Mouse (Mus musculus) liver, embryonic 15.5 days (tissue): ENCODE data around the gene Msx1. TPM values are rescaled to one million over a fixed set of nuclear protein-coding genes. Genes with fewer than 3 reads are reported as not detected.

Experiments used
- ATAC-seq: fragments of 200-750 bp; cut with Nextera tagmentation; 2 replicates; pipeline ENCODE4 v1.8.0; 2017; ENCODE audit warnings: moderate number of reproducible peaks, mild to moderate bottlenecking, moderate library complexity; ENCODE audit not compliant: insufficient read depth
- H3K27ac ChIP-seq: fragments of 300-500 bp; sonication (generic); replicated peaks from 2 replicates; pipeline ENCODE4 v1.5.1; 2015; ENCODE audit warnings: mild to moderate bottlenecking, inconsistent platforms
- H3K27me3 ChIP-seq: fragments of 300-500 bp; sonication (generic); 2 replicates; pipeline ENCODE4 v1.6.1; 2015; ENCODE audit warnings: mild to moderate bottlenecking, inconsistent platforms
- H3K36me3 ChIP-seq: fragments of 300-500 bp; sonication (generic); replicated peaks from 2 replicates; pipeline ENCODE4 v1.6.1; 2015; ENCODE audit warnings: moderate library complexity, mild to moderate bottlenecking, inconsistent platforms
- H3K4me1 ChIP-seq: fragments of 300-500 bp; sonication (generic); replicated peaks from 2 replicates; pipeline ENCODE4 v1.6.1; 2015; ENCODE audit warnings: inconsistent platforms
- H3K4me2 ChIP-seq: fragments of 300-500 bp; sonication (generic); 2 replicates; pipeline ENCODE4 v1.6.1; 2015; ENCODE audit warnings: moderate library complexity, mild to moderate bottlenecking, inconsistent platforms
- H3K4me3 ChIP-seq: fragments of 300-500 bp; sonication (generic); replicated peaks from 2 replicates; pipeline ENCODE4 v1.5.1; 2015; ENCODE audit warnings: mild to moderate bottlenecking, inconsistent platforms
- H3K9ac ChIP-seq: fragments of 300-500 bp; sonication (generic); 2 replicates; pipeline ENCODE4 v1.6.1; 2015; ENCODE audit warnings: moderate library complexity, mild to moderate bottlenecking, inconsistent platforms
- H3K9me3 ChIP-seq: fragments of 300-500 bp; sonication (generic); replicated peaks from 2 replicates; pipeline ENCODE4 v1.6.1; 2016; ENCODE audit warnings: inconsistent platforms
- WGBS: fragments of 180-500 bp; shearing (Covaris S2); methylation state at CpG from one replicate; pipeline ENCODE4 v1.1.7; 2015; ENCODE audit warnings: mixed read lengths; ENCODE audit not compliant: insufficient replicate concordance; 5-methylcytosine and 5-hydroxymethylcytosine counted together
- polyA plus RNA-seq: library from polyadenylated mRNA; unstranded; fragments of >200 nt; fragmentation: Nextera tagmentation; extraction: Ambion mirVana; gene quantifications from 2 replicates; pipeline ENCODE4 v1.2.1, GENCODE M21; 2015

The Msx1 gene
- polyA plus RNA-seq, 1 experiment from 2014 or later: 0.08 TPM

GRCm38 (mm10) chr5:37817658-37818532 is 6.5 kb downstream of the Msx1 start:
- Histone ChIP-seq H3K4me1 (no peaks in the 10 kb centered on the region), H3K27ac (no peak overlapping the region), H3K36me3 (no peaks in the 10 kb centered on the region), H3K9me3 (no peaks in the 10 kb centered on the region), H3K27me3 (peaks cover 87% of the 10 kb centered on the region), H3K4me3 (no peak overlapping the region), H3K4me2 (no peak overlapping the region), H3K9ac (no peak overlapping the region)
- 3% methylated on average over 34 of the region's 34 CpGs for WGBS
- no peak for ATAC-seq

GRCm38 (mm10) chr5:37816907-37817657 is 7.3 kb downstream of the Msx1 start:
- H3K9ac ChIP-seq: no peak overlapping the region
- 2% methylated on average over 46 of the region's 46 CpGs for WGBS
- no peaks in the 10 kb centered on the region for H3K4me1 ChIP-seq
- no peak overlapping the region for H3K4me3 ChIP-seq
- H3K27ac ChIP-seq: no peak overlapping the region
- H3K27me3 ChIP-seq: peaks cover 79% of the 10 kb centered on the region
- no peak overlapping the region for H3K4me2 ChIP-seq
- ATAC-seq: no peak
- H3K36me3 ChIP-seq: no peaks in the 10 kb centered on the region
- no peaks in the 10 kb centered on the region for H3K9me3 ChIP-seq

GRCm38 (mm10) chr5:37815909-37816308 is 8.5 kb downstream of the Msx1 start:
- Histone ChIP-seq H3K9ac (no peak overlapping the region), H3K27ac (no peak overlapping the region), H3K9me3 (no peaks in the 10 kb centered on the region), H3K27me3 (peaks cover 67% of the 10 kb centered on the region), H3K4me1 (no peaks in the 10 kb centered on the region), H3K36me3 (no peaks in the 10 kb centered on the region), H3K4me2 (no peak overlapping the region), H3K4me3 (no peak overlapping the region)
- 43% methylated on average over 4 of the region's 4 CpGs for WGBS
- no peak for ATAC-seq

GRCm38 (mm10) chr5:37814169-37814568 is 10.2 kb downstream of the Msx1 start:
- H3K27me3 ChIP-seq: peaks cover 51% of the 10 kb centered on the region
- ATAC-seq: no peak
- no peaks in the 10 kb centered on the region for H3K4me1 ChIP-seq
- H3K27ac ChIP-seq: no peak overlapping the region
- H3K9me3 ChIP-seq: no peaks in the 10 kb centered on the region
- no peaks in the 10 kb centered on the region for H3K36me3 ChIP-seq
- no peak overlapping the region for H3K4me2 ChIP-seq
- H3K9ac ChIP-seq: no peak overlapping the region
- no peak overlapping the region for H3K4me3 ChIP-seq

GRCm38 (mm10) chr5:37805291-37805690 is 19.1 kb downstream of the Msx1 start:
- 59% methylated on average over 6 of the region's 6 CpGs for whole genome bisulfite sequencing
- H3K27me3 ChIP-seq: no peaks in the 10 kb centered on the region
- no peaks in the 10 kb centered on the region for H3K9me3 ChIP-seq
- H3K4me3 ChIP-seq: no peak overlapping the region
- H3K4me2 ChIP-seq: no peak overlapping the region
- no peak overlapping the region for H3K9ac ChIP-seq
- no peak overlapping the region for H3K27ac ChIP-seq
- ATAC-seq: no peak
- no peaks in the 10 kb centered on the region for H3K4me1 ChIP-seq
- H3K36me3 ChIP-seq: no peaks in the 10 kb centered on the region

GRCm38 (mm10) chr5:37804512-37805118 is 19.8 kb downstream of the Msx1 start:
- 62% methylated on average over 8 of the region's 8 CpGs for WGBS
- ATAC-seq: no peak
- H3K9ac ChIP-seq: no peak overlapping the region

GRCm38 (mm10) chr5:37797251-37797650 is 27.1 kb downstream of the Msx1 start:
- WGBS: 55% methylated on average over 6 of the region's 6 CpGs
- H3K9ac ChIP-seq: no peak overlapping the region
- no peaks in the 10 kb centered on the region for H3K9me3 ChIP-seq
- no peak overlapping the region for H3K4me2 ChIP-seq
- H3K27ac ChIP-seq: no peak overlapping the region
- H3K27me3 ChIP-seq: no peaks in the 10 kb centered on the region
- no peaks in the 10 kb centered on the region for H3K36me3 ChIP-seq
- H3K4me1 ChIP-seq: no peaks in the 10 kb centered on the region
- H3K4me3 ChIP-seq: no peak overlapping the region
- no peak for ATAC-seq

More at GRCm38 (mm10) chr5:37804512-37805118, 19.8 kb downstream of the Msx1 start:
- Histone ChIP-seq H3K27me3 (no peaks in the 10 kb centered on the region), H3K27ac (no peak overlapping the region), H3K4me1 (no peaks in the 10 kb centered on the region), H3K4me3 (no peak overlapping the region), H3K4me2 (no peak overlapping the region), H3K36me3 (no peaks in the 10 kb centered on the region), H3K9me3 (no peaks in the 10 kb centered on the region)

- Histone ChIP-seq H3K4me2 (no peak overlapping the region), H3K4me3 (no peak overlapping the region), H3K9ac (no peak overlapping the region), H3K4me1 (no peaks in the 10 kb centered on the region), H3K9me3 (no peaks in the 10 kb centered on the region), H3K27me3 (no peaks in the 10 kb centered on the region), H3K36me3 (no peaks in the 10 kb centered on the region), H3K27ac (no peak overlapping the region)
- ATAC-seq: no peak
- WGBS: 54% methylated on average over 5 of the region's 5 CpGs
Measured at GRCm38 (mm10) chr5:37796751-37797150, 27.6 kb downstream of the Msx1 start.

- ATAC-seq: no peak
- Histone ChIP-seq H3K27me3 (no peaks in the 10 kb centered on the region), H3K4me1 (no peaks in the 10 kb centered on the region), H3K9me3 (no peaks in the 10 kb centered on the region), H3K4me2 (no peak overlapping the region), H3K36me3 (no peaks in the 10 kb centered on the region), H3K9ac (no peak overlapping the region), H3K4me3 (no peak overlapping the region), H3K27ac (no peak overlapping the region)
- WGBS: 67% methylated on average over 6 of the region's 6 CpGs
Measured at GRCm38 (mm10) chr5:37795691-37796090, 28.7 kb downstream of the Msx1 start.

GRCm38 (mm10) chr5:37792154-37792553 is 32.2 kb downstream of the Msx1 start:
- no peaks in the 10 kb centered on the region for H3K4me1 ChIP-seq
- no peak overlapping the region for H3K4me3 ChIP-seq
- no peak for ATAC-seq
- WGBS: 34% methylated on average over 5 of the region's 5 CpGs
- no peak overlapping the region for H3K27ac ChIP-seq
- H3K36me3 ChIP-seq: no peaks in the 10 kb centered on the region
- no peaks in the 10 kb centered on the region for H3K27me3 ChIP-seq
- H3K9me3 ChIP-seq: no peaks in the 10 kb centered on the region
- H3K9ac ChIP-seq: no peak overlapping the region
- H3K4me2 ChIP-seq: no peak overlapping the region

GRCm38 (mm10) chr5:37784847-37785391 is 39.5 kb downstream of the Msx1 start:
- Histone ChIP-seq H3K4me3 (no peak overlapping the region), H3K4me2 (no peak overlapping the region), H3K27ac (no peak overlapping the region), H3K9me3 (no peaks in the 10 kb centered on the region), H3K36me3 (no peaks in the 10 kb centered on the region), H3K4me1 (no peaks in the 10 kb centered on the region), H3K27me3 (no peaks in the 10 kb centered on the region), H3K9ac (no peak overlapping the region)
- ATAC-seq: no peak
- 54% methylated on average over 9 of the region's 9 CpGs for WGBS
